Mouse (Mus musculus): ENCODE measurements around the gene Mef2a. TPM values are rescaled to one million over a fixed set of nuclear protein-coding genes. Genes with fewer than 3 reads are reported as not detected.
A peak's percentile ranks its signal among the peaks of the same experiment; 100 is the strongest.

The Mef2a gene
- total RNA-seq (2021), result 10 to 100 TPM; 67.8 to 69.8 TPM
- long read RNA-seq, experiment 1, full-length matches to known transcripts, result 10 of 32 reads
- long read RNA-seq, experiment 1, partial matches to known transcripts, result 6 of 32 reads
- long read RNA-seq, experiment 1, other reads (novel, unspliced or antisense), result 16 of 32 reads
- long read RNA-seq, experiment 2, full-length matches to known transcripts, result 17 of 47 reads
- long read RNA-seq, experiment 2, partial matches to known transcripts, result 14 of 47 reads
- long read RNA-seq, experiment 2, other reads (novel, unspliced or antisense), result 16 of 47 reads

- intact Hi-C loops (cut with DNase I; ENCODE audit: low total_unique reads), result no loop called here
- DNase-seq, result peak; percentile 98
Measured at GRCm38 (mm10) chr7:67372729-67373583, at the start of gene Mef2a. Gene Mef2a, minus strand, starts transcription at chr7:67372858.

GRCm38 (mm10) chr7:67421476-67422186 lies 49.0 kb upstream of the Mef2a start:
- intact Hi-C loops (cut with DNase I; ENCODE audit: low total_unique reads), result no loop called here
- DNase-seq, result peak; percentile 45

GRCm38 (mm10) chr7:67421088-67421475 lies 48.4 kb upstream of the Mef2a start:
- intact Hi-C loops (cut with DNase I; ENCODE audit: low total_unique reads), result no loop called here

GRCm38 (mm10) chr7:67419591-67420314 lies 47.1 kb upstream of the Mef2a start:
- intact Hi-C loops (cut with DNase I; ENCODE audit: low total_unique reads), result no loop called here
- DNase-seq, result no peak

More at GRCm38 (mm10) chr7:67421088-67421475, 48.4 kb upstream of the Mef2a start:
- no peak for DNase-seq

- intact Hi-C loops (cut with DNase I; ENCODE audit: low total_unique reads), result no loop called here
Measured at GRCm38 (mm10) chr7:67418122-67418521, 45.5 kb upstream of the Mef2a start.

GRCm38 (mm10) chr7:67414766-67415165 lies 42.1 kb upstream of the Mef2a start:
- intact Hi-C loops (cut with DNase I; ENCODE audit: low total_unique reads), result no loop called here
- peak; percentile 46 for DNase-seq

More at GRCm38 (mm10) chr7:67418122-67418521, 45.5 kb upstream of the Mef2a start:
- DNase-seq, result no peak

GRCm38 (mm10) chr7:67412686-67413085 lies 40.0 kb upstream of the Mef2a start:
- DNase-seq, result no peak
- intact Hi-C loops (cut with DNase I; ENCODE audit: low total_unique reads), result no loop called here

GRCm38 (mm10) chr7:67407019-67407418 lies 34.4 kb upstream of the Mef2a start:
- DNase-seq, result no peak
- intact Hi-C loops (cut with DNase I; ENCODE audit: low total_unique reads), result no loop called here

- DNase-seq, result no peak
- intact Hi-C loops (cut with DNase I; ENCODE audit: low total_unique reads), result no loop called here
Measured at GRCm38 (mm10) chr7:67404176-67404575, 31.5 kb upstream of the Mef2a start.

- intact Hi-C loops (cut with DNase I; ENCODE audit: low total_unique reads), result no loop called here
- DNase-seq, result no peak
Measured at GRCm38 (mm10) chr7:67402353-67402752, 29.7 kb upstream of the Mef2a start.

GRCm38 (mm10) chr7:67401379-67401778 lies 28.7 kb upstream of the Mef2a start:
- intact Hi-C loops (cut with DNase I; ENCODE audit: low total_unique reads), result no loop called here
- no peak for DNase-seq

- intact Hi-C loops (cut with DNase I; ENCODE audit: low total_unique reads), result no loop called here
- DNase-seq, result no peak
Measured at GRCm38 (mm10) chr7:67390760-67391159, 18.1 kb upstream of the Mef2a start.

GRCm38 (mm10) chr7:67390095-67390494 lies 17.4 kb upstream of the Mef2a start:
- intact Hi-C loops (cut with DNase I; ENCODE audit: low total_unique reads), result no loop called here

GRCm38 (mm10) chr7:67384942-67385872 lies 12.5 kb upstream of the Mef2a start:
- no peak for DNase-seq

More at GRCm38 (mm10) chr7:67390095-67390494, 17.4 kb upstream of the Mef2a start:
- DNase-seq, result no peak

GRCm38 (mm10) chr7:67380174-67381129 lies 7.8 kb upstream of the Mef2a start:
- DNase-seq, result no peak
- intact Hi-C loops (cut with DNase I; ENCODE audit: low total_unique reads), result no loop called here

More at GRCm38 (mm10) chr7:67384942-67385872, 12.5 kb upstream of the Mef2a start:
- intact Hi-C loops (cut with DNase I; ENCODE audit: low total_unique reads), result no loop called here

GRCm38 (mm10) chr7:67376796-67377195 lies 4.1 kb upstream of the Mef2a start:
- intact Hi-C loops (cut with DNase I; ENCODE audit: low total_unique reads), result no loop called here

GRCm38 (mm10) chr7:67373975-67374374 lies 1.3 kb upstream of the Mef2a start:
- no peak for DNase-seq
- intact Hi-C loops (cut with DNase I; ENCODE audit: low total_unique reads), result no loop called here

More at GRCm38 (mm10) chr7:67376796-67377195, 4.1 kb upstream of the Mef2a start:
- no peak for DNase-seq
